Mouse (Mus musculus) heart, embryonic 13.5 days (tissue): Measurements from ENCODE around the gene Fbxo42. TPM values are rescaled to one million over a fixed set of nuclear protein-coding genes. Genes with fewer than 3 reads are reported as not detected.
A peak's percentile ranks its signal among the peaks of the same experiment; 100 is the strongest.

Experiments
- ATAC-seq: fragments of 200-750 bp; cut with Nextera tagmentation; 2 replicates; pipeline ENCODE4 v1.8.0; 2017; ENCODE audit warnings: moderate TSS enrichment; ENCODE audit not compliant: insufficient number of reproducible peaks, low FRiP score, low TSS enrichment; ENCODE audit errors: extremely low read depth
- H3K27ac ChIP-seq: fragments of 300-500 bp; sonication (generic); replicated peaks from 2 replicates; pipeline ENCODE4 v1.5.1; 2015; ENCODE audit warnings: moderate library complexity, mild to moderate bottlenecking, inconsistent platforms
- H3K27me3 ChIP-seq: fragments of 300-500 bp; sonication (generic); replicated peaks from 2 replicates; pipeline ENCODE4 v1.6.1; 2015; ENCODE audit warnings: mild to moderate bottlenecking, inconsistent platforms
- H3K36me3 ChIP-seq: fragments of 300-500 bp; sonication (generic); 2 replicates; pipeline ENCODE4 v1.6.1; 2015; ENCODE audit warnings: mild to moderate bottlenecking, inconsistent platforms
- H3K4me1 ChIP-seq: fragments of 300-500 bp; sonication (generic); 2 replicates; pipeline ENCODE4 v1.6.1; 2015; ENCODE audit warnings: inconsistent platforms
- H3K4me2 ChIP-seq: fragments of 300-500 bp; sonication (generic); 2 replicates; pipeline ENCODE4 v1.6.1; 2015; ENCODE audit warnings: inconsistent platforms, mild to moderate bottlenecking, moderate library complexity
- H3K4me3 ChIP-seq: fragments of 300-500 bp; sonication (generic); 2 replicates; pipeline ENCODE4 v1.5.1; 2015; ENCODE audit warnings: moderate library complexity, mild to moderate bottlenecking, inconsistent platforms
- H3K9ac ChIP-seq: fragments of 300-500 bp; sonication (generic); 2 replicates; pipeline ENCODE4 v1.6.1; 2015; ENCODE audit warnings: inconsistent platforms, mild to moderate bottlenecking, moderate library complexity
- H3K9me3 ChIP-seq: fragments of 300-500 bp; sonication (generic); 2 replicates; pipeline ENCODE4 v1.6.1; 2016; ENCODE audit warnings: inconsistent platforms
- WGBS: fragments of 180-500 bp; shearing (Covaris S2); methylation state at CpG from one replicate; pipeline ENCODE4 v1.1.7; 2015; ENCODE audit warnings: mixed read lengths; 5-methylcytosine and 5-hydroxymethylcytosine counted together
- polyA plus RNA-seq: library from polyadenylated mRNA; unstranded; fragments of >200 nt; fragmentation: Nextera tagmentation; extraction: Ambion mirVana; gene quantifications from 2 replicates; pipeline ENCODE4 v1.2.1, GENCODE M21; 2015

Gene Fbxo42
- polyA plus RNA-seq, 1 experiment from 2014 or later, result 14.2 TPM

GRCm38 (mm10) chr4:141202192-141202591 is 54.5 kb downstream of the Fbxo42 start:
- 81% methylated on average over 6 of the region's 6 CpGs for WGBS
- Histone ChIP-seq H3K27me3 (no peaks in the 10 kb centered on the region), H3K9ac (no peak overlapping the region), H3K4me1 (peaks cover 19% of the 10 kb centered on the region), H3K9me3 (no peaks in the 10 kb centered on the region), H3K4me2 (no peak overlapping the region), H3K4me3 (no peak overlapping the region), H3K27ac (no peak overlapping the region), H3K36me3 (peaks cover 64% of the 10 kb centered on the region)
- no peak for ATAC-seq

DNA sequence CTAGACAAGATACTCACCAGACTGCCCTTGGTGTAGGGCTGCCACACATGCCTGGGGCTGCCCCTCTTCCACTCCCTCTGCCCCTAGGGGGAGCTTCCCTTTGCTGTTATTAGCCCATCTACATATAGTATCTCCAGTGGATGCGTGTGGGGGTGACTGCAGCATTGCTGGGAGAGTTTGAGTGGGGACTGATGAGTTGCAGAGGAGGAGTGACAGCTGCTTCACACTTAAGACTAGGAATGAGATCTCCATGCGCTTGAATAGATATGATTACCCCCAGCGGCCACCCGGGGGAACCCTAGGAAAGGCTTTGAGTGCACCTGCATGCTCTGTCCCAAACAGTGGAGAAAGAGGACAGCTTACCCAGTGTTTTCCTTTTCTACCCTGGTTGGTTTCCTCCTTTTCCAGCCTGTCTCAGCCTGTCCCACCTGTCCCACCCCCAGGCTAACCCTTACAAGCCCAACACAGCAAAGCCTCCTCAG is 56.9 kb downstream of the Fbxo42 start:
- Histone ChIP-seq H3K4me3 (no peak overlapping the region), H3K9me3 (no peaks in the 10 kb centered on the region), H3K27me3 (no peaks in the 10 kb centered on the region), H3K27ac (0 out of 2 replicates have a peak overlapping the region, but pooled peaks have one; percentile 5), H3K9ac (no peak overlapping the region), H3K4me2 (no peak overlapping the region), H3K4me1 (peaks cover 19% of the 10 kb centered on the region), H3K36me3 (peaks cover 39% of the 10 kb centered on the region)
- WGBS, result 39% methylated on average over 4 of the region's 4 CpGs
- no peak for ATAC-seq

GRCm38 (mm10) chr4:141207081-141207480 is 59.4 kb downstream of the Fbxo42 start:
- 82% methylated on average over 5 of the region's 5 CpGs for WGBS
- Histone ChIP-seq H3K9ac (no peak overlapping the region), H3K9me3 (no peaks in the 10 kb centered on the region), H3K4me3 (no peak overlapping the region), H3K36me3 (peaks cover 17% of the 10 kb centered on the region), H3K4me2 (no peak overlapping the region), H3K27ac (no peak overlapping the region), H3K27me3 (no peaks in the 10 kb centered on the region), H3K4me1 (peaks cover 10% of the 10 kb centered on the region)
- ATAC-seq, result no peak

- ATAC-seq, result no peak
- peak overlapping the region; percentile 52; the same call in 1 of the 2 replicates for H3K9ac ChIP-seq
- H3K36me3 ChIP-seq, result no peaks in the 10 kb centered on the region
- H3K4me3 ChIP-seq, result peak overlapping the region; percentile 47
- peak overlapping the region; percentile 68 for H3K27ac ChIP-seq
- H3K9me3 ChIP-seq, result no peaks in the 10 kb centered on the region
- no peaks in the 10 kb centered on the region for H3K27me3 ChIP-seq
- H3K4me2 ChIP-seq, result peak overlapping the region; percentile 66
- WGBS, result 71% methylated on average over 14 of the region's 14 CpGs
- peaks cover 15% of the 10 kb centered on the region for H3K4me1 ChIP-seq
Observed at GRCm38 (mm10) chr4:141210524-141211219, 63.0 kb downstream of the Fbxo42 start.

- Histone ChIP-seq H3K4me1 (peaks cover 15% of the 10 kb centered on the region), H3K36me3 (no peaks in the 10 kb centered on the region), H3K27ac (no peak overlapping the region), H3K9me3 (no peaks in the 10 kb centered on the region), H3K4me2 (no peak overlapping the region), H3K4me3 (no peak overlapping the region), H3K9ac (no peak overlapping the region), H3K27me3 (no peaks in the 10 kb centered on the region)
- WGBS, result 91% methylated on average over 4 of the region's 4 CpGs
- no peak for ATAC-seq
Observed at GRCm38 (mm10) chr4:141211646-141212045, 63.9 kb downstream of the Fbxo42 start.

DNA sequence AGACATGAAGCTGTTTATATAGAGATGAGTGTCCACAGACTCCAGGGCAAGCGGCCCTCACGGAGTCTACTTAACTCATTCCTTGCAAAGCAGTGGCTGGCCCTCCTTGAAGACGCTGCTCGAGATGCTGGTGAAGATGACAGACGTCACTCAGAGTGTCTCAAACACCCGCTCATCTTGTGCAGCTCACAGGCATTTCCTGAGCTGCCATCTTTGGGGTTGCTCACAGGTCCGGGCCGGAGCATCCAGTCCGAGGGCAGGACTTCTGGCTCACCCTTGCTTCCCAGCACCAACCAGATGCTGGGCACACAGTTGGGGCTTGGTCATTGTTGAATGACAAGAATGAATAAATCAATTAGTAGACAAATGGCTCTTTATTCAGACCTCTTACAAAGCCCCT is 65.2 kb downstream of the Fbxo42 start:
- H3K27ac ChIP-seq, result 0 out of 2 replicates have a peak overlapping the region, but pooled peaks have one; percentile 26
- H3K36me3 ChIP-seq, result no peaks in the 10 kb centered on the region
- no peak overlapping the region for H3K4me3 ChIP-seq
- peak overlapping the region; percentile 53; the same call in 1 of the 2 replicates for H3K9ac ChIP-seq
- 83% methylated on average over 9 of the region's 9 CpGs for WGBS
- H3K9me3 ChIP-seq, result no peaks in the 10 kb centered on the region
- no peak overlapping the region for H3K4me2 ChIP-seq
- no peak for ATAC-seq
- peaks cover 15% of the 10 kb centered on the region for H3K4me1 ChIP-seq
- no peaks in the 10 kb centered on the region for H3K27me3 ChIP-seq

GRCm38 (mm10) chr4:141213342-141213741 is 65.6 kb downstream of the Fbxo42 start:
- Histone ChIP-seq H3K27ac (0 out of 2 replicates have a peak overlapping the region, but pooled peaks have one; percentile 26), H3K36me3 (no peaks in the 10 kb centered on the region), H3K9me3 (no peaks in the 10 kb centered on the region), H3K27me3 (no peaks in the 10 kb centered on the region), H3K4me3 (peak overlapping the region; percentile 64), H3K4me2 (peak overlapping the region; percentile 93), H3K9ac (peak overlapping the region; percentile 53), H3K4me1 (peaks cover 15% of the 10 kb centered on the region)
- no peak for ATAC-seq
- 56% methylated on average over 2 of the region's 2 CpGs for WGBS

GRCm38 (mm10) chr4:141213770-141214336 is 66.1 kb downstream of the Fbxo42 start, which contains the start of gene Rsg1:
Gene Rsg1, plus strand, starts transcription at chr4:141213956.
- under 1% methylated on average over 24 of the region's 24 CpGs for WGBS
- H3K4me1 ChIP-seq, result peaks cover 17% of the 10 kb centered on the region
- H3K9me3 ChIP-seq, result no peaks in the 10 kb centered on the region
- H3K9ac ChIP-seq, result peak within 1 kb of the TSS; percentile 83
- H3K36me3 ChIP-seq, result no peaks in the 10 kb centered on the region
- peak within 1 kb of the TSS; percentile 93 for H3K4me2 ChIP-seq
- H3K27ac ChIP-seq, result 0 out of 2 replicates have a peak within 1 kb of the TSS, but pooled peaks have one; percentile 26
- H3K27me3 ChIP-seq, result no peaks in the 10 kb centered on the region
- peak within 1 kb of the TSS; percentile 64 for H3K4me3 ChIP-seq
- peak; percentile 68; the same call in 1 of the 2 replicates for ATAC-seq

GRCm38 (mm10) chr4:141214337-141214851 is 66.7 kb downstream of the Fbxo42 start:
- 1% methylated on average over 16 of the region's 16 CpGs for WGBS
- no peaks in the 10 kb centered on the region for H3K27me3 ChIP-seq
- H3K4me2 ChIP-seq, result peak overlapping the region; percentile 93
- peak overlapping the region; percentile 83 for H3K9ac ChIP-seq
- H3K27ac ChIP-seq, result no peak overlapping the region
- peaks cover 18% of the 10 kb centered on the region for H3K4me1 ChIP-seq
- peak overlapping the region; percentile 64 for H3K4me3 ChIP-seq
- no peaks in the 10 kb centered on the region for H3K9me3 ChIP-seq
- no peak; the same call in 1 of the 2 replicates for ATAC-seq
- no peaks in the 10 kb centered on the region for H3K36me3 ChIP-seq

DNA sequence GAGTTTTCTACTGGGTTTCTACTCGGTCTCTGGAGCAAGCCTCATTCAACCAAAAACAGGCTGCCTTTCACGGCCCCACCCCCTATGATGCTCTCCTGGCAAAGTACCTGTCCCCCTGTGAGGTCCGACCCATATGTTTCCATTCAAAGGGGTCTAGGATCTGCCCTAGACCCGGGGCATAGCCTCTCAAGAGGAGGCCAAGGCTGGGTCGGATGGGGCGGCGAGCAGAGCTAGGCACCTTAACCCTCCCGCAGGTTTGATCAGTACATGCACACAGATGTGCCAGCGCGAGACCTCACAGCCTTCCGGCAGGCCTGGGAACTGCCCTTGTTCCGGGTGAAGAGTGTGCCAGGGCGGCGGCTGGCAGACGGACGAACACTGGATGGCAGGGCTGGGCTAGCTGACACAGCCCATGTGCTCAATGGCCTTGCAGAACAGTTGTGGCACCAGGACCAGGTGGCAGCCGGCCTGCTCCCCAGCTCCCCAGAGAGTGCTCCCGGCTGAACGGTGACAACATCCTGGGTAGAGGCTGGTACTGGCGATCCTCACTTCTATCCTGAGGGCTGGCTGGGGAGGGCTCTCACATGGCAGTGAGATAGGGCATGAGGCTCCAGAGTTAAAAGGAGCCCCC is 72.0 kb downstream of the Fbxo42 start:
- H3K4me1 ChIP-seq, result peaks cover 4% of the 10 kb centered on the region
- H3K9ac ChIP-seq, result no peak overlapping the region
- 85% methylated on average over 20 of the region's 20 CpGs for WGBS
- no peak for ATAC-seq
- no peaks in the 10 kb centered on the region for H3K9me3 ChIP-seq
- H3K27ac ChIP-seq, result no peak overlapping the region
- H3K4me3 ChIP-seq, result no peak overlapping the region
- H3K36me3 ChIP-seq, result no peaks in the 10 kb centered on the region
- H3K27me3 ChIP-seq, result no peaks in the 10 kb centered on the region
- H3K4me2 ChIP-seq, result no peak overlapping the region

DNA sequence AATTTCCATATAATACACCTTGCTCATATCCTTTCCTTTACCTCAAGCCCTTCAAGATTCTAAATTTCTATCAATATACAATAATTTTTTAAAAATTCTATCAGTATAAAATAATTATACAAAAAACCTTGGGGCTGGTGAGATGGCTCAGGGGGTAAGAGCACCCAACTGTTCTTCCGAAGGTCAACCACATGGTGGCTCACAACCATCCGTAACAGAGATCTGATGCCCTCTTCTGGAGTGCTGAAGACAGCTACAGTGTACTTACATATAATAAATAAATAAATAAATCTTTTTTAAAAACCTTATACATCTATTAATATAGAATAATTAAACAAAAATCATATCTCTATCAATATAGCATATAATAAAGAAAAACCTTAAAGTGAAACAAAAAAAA is 74.1 kb downstream of the Fbxo42 start:
- ATAC-seq, result no peak
- no peaks in the 10 kb centered on the region for H3K9me3 ChIP-seq
- no peaks in the 10 kb centered on the region for H3K36me3 ChIP-seq
- 0 out of 2 replicates have a peak, but pooled peaks cover 3% of the 10 kb centered on the region for H3K4me1 ChIP-seq
- H3K27me3 ChIP-seq, result no peaks in the 10 kb centered on the region
- H3K9ac ChIP-seq, result no peak overlapping the region
- no peak overlapping the region for H3K27ac ChIP-seq
- H3K4me2 ChIP-seq, result no peak overlapping the region
- H3K4me3 ChIP-seq, result no peak overlapping the region
- WGBS, result 59% methylated on average over 2 of the region's 2 CpGs
